In the genomic region with DNA sequence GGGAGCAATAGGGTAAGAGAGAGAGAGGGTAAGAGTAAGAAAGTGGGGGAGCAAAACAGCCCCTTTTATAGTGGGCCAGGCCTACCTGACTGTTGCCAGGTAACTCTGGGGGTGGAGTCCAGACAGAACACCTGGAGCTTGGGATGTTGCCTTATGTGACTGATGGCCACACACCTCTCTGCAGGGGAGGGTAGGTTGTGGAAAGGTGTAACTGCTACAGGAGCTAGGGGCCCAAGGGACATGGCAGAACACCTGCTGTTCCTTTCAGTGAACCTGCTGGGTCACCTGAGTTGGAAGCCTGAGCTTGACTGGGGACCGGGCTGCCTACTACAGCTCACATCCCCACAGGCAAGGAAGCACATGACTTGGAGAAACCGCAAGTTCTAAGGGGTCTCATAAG, we compare ENCODE assay signal across 19 mouse cellular contexts. TPM values are rescaled to one million over a fixed set of nuclear protein-coding genes. Genes with fewer than 3 reads are reported as not detected.
"Had no signal": no experiment of that assay in that cellular context is flagged by ENCODE, and none has a peak within 500 bp of the region (broad histone marks: within the 10 kb centered on the region; RNA-seq: fewer than 3 reads in every experiment).

No protein-coding gene starts in this region.

- H3K27ac ChIP-seq: midbrain, embryonic 10.5 days; midbrain, embryonic 12.5 days; neural tube, embryonic 13.5 days; neural tube, embryonic 15.5 days had no signal

- H3K36me3 ChIP-seq: midbrain, embryonic 10.5 days; midbrain, embryonic 12.5 days; neural tube, embryonic 13.5 days; neural tube, embryonic 15.5 days had no signal

- H3K27me3 ChIP-seq: midbrain, embryonic 12.5 days; neural tube, embryonic 13.5 days; neural tube, embryonic 15.5 days had no signal

- DNase-seq: lung, adult 18-20 months; lung, embryonic 14.5 days; lung, postnatal 10 days; lung, postnatal 4 days; midbrain, embryonic 14.5 days; retina, postnatal 1 day; right cerebral cortex, adult 18-20 months; right cerebral cortex, postnatal 25 days; right cerebral cortex, postnatal 4 days; spleen, adult 18-20 months; thymus, adult 18-20 months; thymus, postnatal 25 days; thymus, postnatal 4 days had no signal

- H3K4me1 ChIP-seq: midbrain, embryonic 10.5 days; midbrain, embryonic 12.5 days; neural tube, embryonic 13.5 days; neural tube, embryonic 15.5 days had no signal

- H3K9me3 ChIP-seq: midbrain, embryonic 10.5 days; midbrain, embryonic 12.5 days; neural tube, embryonic 13.5 days; neural tube, embryonic 15.5 days had no signal

- H3K4me3 ChIP-seq: midbrain, embryonic 10.5 days; midbrain, embryonic 12.5 days; myocyte; neural tube, embryonic 13.5 days; neural tube, embryonic 15.5 days had no signal

RNA-seq across cellular contexts. Expression of gene Etv1, which starts 48.4 kb away (rescaled TPM):
- total RNA-seq: megakaryocyte-erythroid progenitor cell, adult 5-6 weeks had no signal
